Mouse (Mus musculus): Measurements from ENCODE around the gene Bmf. TPM values are rescaled to one million over a fixed set of nuclear protein-coding genes. Genes with fewer than 3 reads are reported as not detected.
A peak's percentile ranks its signal among the peaks of the same experiment; 100 is the strongest.

Gene Bmf
- polyA plus RNA-seq, 1 experiment from 2014 or later, result 2.8 TPM

DNA sequence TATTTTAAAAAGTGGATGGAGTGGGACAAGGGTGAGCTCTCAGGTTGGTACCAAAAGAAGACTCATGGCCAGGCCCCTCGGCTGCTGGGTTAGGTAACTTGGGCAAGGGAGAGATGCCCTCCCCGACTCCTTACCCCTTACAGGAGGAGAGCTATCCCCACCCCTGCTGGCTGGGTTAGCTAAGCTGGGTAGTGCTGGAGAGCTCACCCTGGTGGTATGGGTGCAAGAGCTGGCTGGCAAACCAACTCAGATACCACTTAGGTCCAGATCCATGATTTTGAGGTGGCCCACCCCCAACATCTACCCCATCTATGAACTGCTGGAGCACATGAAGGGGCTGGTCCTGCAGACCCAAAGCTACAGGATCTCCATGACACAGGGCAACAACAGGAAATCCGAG, 24.7 kb downstream of the Bmf start:
- DNase-seq (ENCODE audit: low spot score, missing footprints) (peak; percentile 1), ATAC-seq (ENCODE audit: low FRiP score) (no peak)
- H3K27ac ChIP-seq (ENCODE audit: low read depth, low read length), result no peak overlapping the region
- H3K4me3 ChIP-seq (ENCODE audit: low read depth, low read length), result no peak overlapping the region
- no peak overlapping the region for H3K9ac ChIP-seq (ENCODE audit: low read length)
- H3K27me3 ChIP-seq (ENCODE audit: control insufficient read depth, insufficient read depth, low read length), result no peaks in the 10 kb centered on the region
- WGBS, result 83% methylated on average over 3 of the region's 3 CpGs
- no peaks in the 10 kb centered on the region for H3K36me3 ChIP-seq (ENCODE audit: control insufficient read depth, insufficient read depth, low read length)
- no peaks in the 10 kb centered on the region for H3K9me3 ChIP-seq (ENCODE audit: control insufficient read depth, low read length)
- peaks cover 14% of the 10 kb centered on the region for H3K4me1 ChIP-seq (ENCODE audit: control insufficient read depth, insufficient read depth, low read length)
- no peak overlapping the region for H3K4me2 ChIP-seq

DNA sequence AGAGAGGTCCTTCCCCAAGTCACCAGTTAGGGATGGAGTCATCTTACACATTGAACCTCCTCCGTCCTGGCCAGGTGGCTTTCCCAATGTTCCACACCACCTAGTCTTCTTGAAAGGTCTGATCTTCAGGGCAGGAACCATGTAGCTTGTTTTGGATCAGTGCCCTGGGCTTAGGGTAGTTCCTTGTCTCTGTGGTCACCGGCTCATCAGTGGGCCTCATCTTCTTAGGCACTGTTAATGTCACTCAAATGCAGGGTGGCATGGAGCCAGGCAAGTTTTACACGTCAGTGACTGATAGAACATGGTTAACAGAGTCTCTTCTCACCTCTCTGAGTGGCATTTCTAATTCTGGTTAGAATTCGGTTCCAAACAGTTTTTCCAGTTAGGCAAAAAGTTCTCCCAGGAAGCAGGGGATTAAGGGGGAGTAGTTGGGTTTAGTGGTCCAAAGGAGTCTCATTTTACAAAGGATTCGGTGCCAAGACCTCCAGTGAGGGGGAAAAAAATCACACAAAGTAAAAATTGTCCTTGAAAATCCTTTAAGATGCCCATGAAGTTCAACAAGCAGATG, 26.2 kb downstream of the Bmf start:
- ATAC-seq (ENCODE audit: low FRiP score), result no peak
- WGBS, result 67% methylated on average over 5 of the region's 5 CpGs
- no peaks in the 10 kb centered on the region for H3K36me3 ChIP-seq (ENCODE audit: control insufficient read depth, insufficient read depth, low read length)
- H3K27me3 ChIP-seq (ENCODE audit: control insufficient read depth, insufficient read depth, low read length), result no peaks in the 10 kb centered on the region
- H3K27ac ChIP-seq (ENCODE audit: low read depth, low read length), result no peak overlapping the region
- DNase-seq (ENCODE audit: low spot score, missing footprints), result peak; percentile 76
- no peak overlapping the region for H3K4me2 ChIP-seq
- H3K9me3 ChIP-seq (ENCODE audit: control insufficient read depth, low read length), result no peaks in the 10 kb centered on the region
- H3K4me1 ChIP-seq (ENCODE audit: control insufficient read depth, insufficient read depth, low read length), result peaks cover 4% of the 10 kb centered on the region; the same call in 1 of the 2 replicates
- no peak overlapping the region for H3K9ac ChIP-seq (ENCODE audit: low read length)
- no peak overlapping the region for H3K4me3 ChIP-seq (ENCODE audit: low read depth, low read length)

DNA sequence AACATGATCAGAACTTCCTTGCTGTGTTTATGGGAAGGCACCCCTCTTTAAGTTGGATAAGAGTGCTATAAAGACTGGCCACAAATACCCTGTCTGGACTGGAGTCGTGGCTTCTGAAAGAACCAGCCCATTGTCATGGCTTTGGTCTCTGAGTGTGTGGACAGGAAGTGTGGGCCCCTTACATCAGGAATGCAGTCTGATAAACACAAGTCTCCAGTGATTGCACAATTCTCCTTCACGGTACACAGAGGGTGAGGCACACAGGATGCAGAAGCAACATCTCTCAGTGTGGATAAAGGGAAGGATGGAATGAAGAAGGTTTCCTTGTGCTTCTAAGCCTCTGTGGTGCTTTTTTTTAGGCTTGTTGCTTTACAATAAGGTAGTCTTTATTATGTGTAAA, 27.2 kb downstream of the Bmf start:
- no peaks in the 10 kb centered on the region for H3K27me3 ChIP-seq (ENCODE audit: control insufficient read depth, insufficient read depth, low read length)
- no peak overlapping the region for H3K4me3 ChIP-seq (ENCODE audit: low read depth, low read length)
- H3K9ac ChIP-seq (ENCODE audit: low read length), result no peak overlapping the region
- no peaks in the 10 kb centered on the region for H3K9me3 ChIP-seq (ENCODE audit: control insufficient read depth, low read length)
- DNase-seq (ENCODE audit: low spot score, missing footprints) (peak; percentile 56), ATAC-seq (ENCODE audit: low FRiP score) (no peak)
- WGBS, result 51% methylated on average over 2 of the region's 2 CpGs
- no peak overlapping the region for H3K27ac ChIP-seq (ENCODE audit: low read depth, low read length)
- no peaks in the 10 kb centered on the region for H3K36me3 ChIP-seq (ENCODE audit: control insufficient read depth, insufficient read depth, low read length)
- peaks cover 4% of the 10 kb centered on the region; the same call in 1 of the 2 replicates for H3K4me1 ChIP-seq (ENCODE audit: control insufficient read depth, insufficient read depth, low read length)
- H3K4me2 ChIP-seq, result no peak overlapping the region

DNA sequence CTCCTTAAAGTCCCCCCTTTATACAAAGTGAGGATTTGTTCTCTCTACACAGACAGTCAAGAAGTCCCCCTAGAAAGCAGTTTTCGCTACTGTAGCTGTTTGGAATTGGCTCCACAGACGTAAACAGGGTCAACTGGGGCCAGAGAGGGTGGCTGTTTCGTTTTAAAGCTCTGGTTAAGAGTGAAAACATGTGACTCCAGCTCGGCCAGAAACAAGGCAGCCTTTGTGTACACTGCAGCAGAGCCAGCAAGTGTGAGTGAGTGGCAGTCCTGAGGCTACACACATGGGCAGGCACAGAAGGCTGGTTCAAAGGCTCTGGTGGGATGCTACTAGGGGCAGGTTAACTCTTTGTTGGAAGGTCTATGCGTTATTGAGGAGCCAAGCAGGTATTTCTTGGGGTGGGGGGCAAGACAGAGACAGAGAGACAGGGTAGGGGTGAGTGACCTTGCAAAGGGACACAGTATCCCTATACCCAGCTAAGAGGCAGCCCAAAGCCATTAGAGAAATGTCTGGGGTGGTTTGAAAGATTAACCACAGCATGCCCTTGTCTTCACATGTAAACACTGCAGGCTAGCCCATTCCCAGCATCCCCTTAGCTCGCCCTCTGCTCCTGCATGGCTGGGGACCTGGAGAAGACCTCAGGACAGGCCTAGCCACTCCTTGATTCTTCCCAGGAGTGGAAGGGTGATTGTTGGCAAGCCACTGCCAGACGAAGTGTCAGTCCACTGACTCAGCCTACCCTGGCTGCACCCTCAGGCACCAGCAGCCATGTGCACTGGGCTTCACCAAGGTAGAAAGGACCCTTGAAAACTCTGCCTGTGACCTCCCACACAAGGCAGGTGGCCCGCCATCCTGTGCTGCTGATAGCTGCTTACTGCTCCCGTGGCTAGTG, 29.2 kb downstream of the Bmf start:
- no peaks in the 10 kb centered on the region for H3K36me3 ChIP-seq (ENCODE audit: control insufficient read depth, insufficient read depth, low read length)
- no peaks in the 10 kb centered on the region for H3K9me3 ChIP-seq (ENCODE audit: control insufficient read depth, low read length)
- H3K4me2 ChIP-seq, result no peak overlapping the region
- H3K27me3 ChIP-seq (ENCODE audit: control insufficient read depth, insufficient read depth, low read length), result no peaks in the 10 kb centered on the region
- DNase-seq (ENCODE audit: low spot score, missing footprints), result peak; percentile 76
- peak; percentile 91 for ATAC-seq (ENCODE audit: low FRiP score)
- 47% methylated on average over 9 of the region's 9 CpGs for WGBS
- peaks cover 4% of the 10 kb centered on the region; the same call in 1 of the 2 replicates for H3K4me1 ChIP-seq (ENCODE audit: control insufficient read depth, insufficient read depth, low read length)
- H3K4me3 ChIP-seq (ENCODE audit: low read depth, low read length), result no peak overlapping the region
- H3K27ac ChIP-seq (ENCODE audit: low read depth, low read length), result peak overlapping the region; percentile 25; the same call in 1 of the 2 replicates
- H3K9ac ChIP-seq (ENCODE audit: low read length), result peak overlapping the region; percentile 27; the same call in 1 of the 2 replicates

- Histone ChIP-seq H3K9me3 (ENCODE audit: control insufficient read depth, low read length) (no peaks in the 10 kb centered on the region), H3K27ac (ENCODE audit: low read depth, low read length) (no peak overlapping the region), H3K4me1 (ENCODE audit: control insufficient read depth, insufficient read depth, low read length) (peaks cover 8% of the 10 kb centered on the region), H3K27me3 (ENCODE audit: control insufficient read depth, insufficient read depth, low read length) (no peaks in the 10 kb centered on the region), H3K9ac (ENCODE audit: low read length) (no peak overlapping the region), H3K4me2 (no peak overlapping the region), H3K4me3 (ENCODE audit: low read depth, low read length) (no peak overlapping the region), H3K36me3 (ENCODE audit: control insufficient read depth, insufficient read depth, low read length) (no peaks in the 10 kb centered on the region)
- no peak for ATAC-seq (ENCODE audit: low FRiP score)
- peak; percentile 81 for DNase-seq (ENCODE audit: low spot score, missing footprints)
- whole genome bisulfite sequencing, result 81% methylated on average over 16 of the region's 16 CpGs
Observed at GRCm38 (mm10) chr2:118512418-118513377, 36.8 kb downstream of the Bmf start.

GRCm38 (mm10) chr2:118511779-118512417, 37.6 kb downstream of the Bmf start:
- no peaks in the 10 kb centered on the region for H3K9me3 ChIP-seq (ENCODE audit: control insufficient read depth, low read length)
- H3K9ac ChIP-seq (ENCODE audit: low read length), result no peak overlapping the region
- H3K4me2 ChIP-seq, result no peak overlapping the region
- ATAC-seq (ENCODE audit: low FRiP score) (no peak), DNase-seq (ENCODE audit: low spot score, missing footprints) (peak; percentile 86)
- H3K27me3 ChIP-seq (ENCODE audit: control insufficient read depth, insufficient read depth, low read length), result no peaks in the 10 kb centered on the region
- WGBS, result 64% methylated on average over 11 of the region's 11 CpGs
- peaks cover 8% of the 10 kb centered on the region for H3K4me1 ChIP-seq (ENCODE audit: control insufficient read depth, insufficient read depth, low read length)
- H3K36me3 ChIP-seq (ENCODE audit: control insufficient read depth, insufficient read depth, low read length), result no peaks in the 10 kb centered on the region
- H3K4me3 ChIP-seq (ENCODE audit: low read depth, low read length), result no peak overlapping the region
- no peak overlapping the region for H3K27ac ChIP-seq (ENCODE audit: low read depth, low read length)

GRCm38 (mm10) chr2:118510447-118511310, 38.8 kb downstream of the Bmf start:
- DNase-seq (ENCODE audit: low spot score, missing footprints), result peak; percentile 94
- Histone ChIP-seq H3K27ac (ENCODE audit: low read depth, low read length) (no peak overlapping the region), H3K9me3 (ENCODE audit: control insufficient read depth, low read length) (no peaks in the 10 kb centered on the region), H3K36me3 (ENCODE audit: control insufficient read depth, insufficient read depth, low read length) (no peaks in the 10 kb centered on the region), H3K27me3 (ENCODE audit: control insufficient read depth, insufficient read depth, low read length) (no peaks in the 10 kb centered on the region), H3K4me2 (peak overlapping the region; percentile 23; the same call in 1 of the 2 replicates), H3K4me3 (ENCODE audit: low read depth, low read length) (no peak overlapping the region), H3K4me1 (ENCODE audit: control insufficient read depth, insufficient read depth, low read length) (peaks cover 8% of the 10 kb centered on the region), H3K9ac (ENCODE audit: low read length) (peak overlapping the region; percentile 59)
- WGBS, result 35% methylated on average over 29 of the region's 29 CpGs
- ATAC-seq (ENCODE audit: low FRiP score), result peak; percentile 89
